Mouse (Mus musculus) megakaryocyte, embryonic 14.5 days (primary cell): ENCODE data around the gene Micu1. TPM values are rescaled to one million over a fixed set of nuclear protein-coding genes. Genes with fewer than 3 reads are reported as not detected.

Experiments used
- H3K27me3 ChIP-seq: replicated peaks from 2 replicates; pipeline ENCODE3; 2012; ENCODE audit warnings: inconsistent platforms
- H3K36me3 ChIP-seq: replicated peaks from 2 replicates; pipeline ENCODE3; 2012; ENCODE audit warnings: low read length, inconsistent platforms, mixed read lengths
- H3K4me1 ChIP-seq: 2 replicates; pipeline ENCODE4 v1.6.1; 2012; ENCODE audit warnings: inconsistent platforms
- H3K4me3 ChIP-seq: replicated peaks from 2 replicates; pipeline ENCODE3; 2012; ENCODE audit warnings: moderate library complexity, mild to moderate bottlenecking, inconsistent platforms
- H3K9me3 ChIP-seq: 2 replicates; pipeline ENCODE4 v1.6.1; 2012; ENCODE audit warnings: inconsistent platforms
- FLI1 ChIP-seq: IDR thresholded peaks from 2 replicates; pipeline ENCODE4 v1.6.1; 2012; ENCODE audit warnings: low read length, inconsistent platforms, mixed read lengths
- GATA1 ChIP-seq: IDR thresholded peaks from 3 replicates; pipeline ENCODE4 v1.6.1; 2012; ENCODE audit warnings: mixed read lengths, low read length, inconsistent platforms, borderline replicate concordance
- polyA plus RNA-seq: library from polyadenylated mRNA; stranded (reverse); fragments of >175 nt; gene quantifications from 2 replicates; pipeline ENCODE4 v1.2.3, GENCODE M21; 2012; ENCODE audit warnings: low replicate concordance; ENCODE audit not compliant: insufficient read depth

Gene Micu1
- polyA plus RNA-seq, 1 experiment, result 100 TPM

DNA sequence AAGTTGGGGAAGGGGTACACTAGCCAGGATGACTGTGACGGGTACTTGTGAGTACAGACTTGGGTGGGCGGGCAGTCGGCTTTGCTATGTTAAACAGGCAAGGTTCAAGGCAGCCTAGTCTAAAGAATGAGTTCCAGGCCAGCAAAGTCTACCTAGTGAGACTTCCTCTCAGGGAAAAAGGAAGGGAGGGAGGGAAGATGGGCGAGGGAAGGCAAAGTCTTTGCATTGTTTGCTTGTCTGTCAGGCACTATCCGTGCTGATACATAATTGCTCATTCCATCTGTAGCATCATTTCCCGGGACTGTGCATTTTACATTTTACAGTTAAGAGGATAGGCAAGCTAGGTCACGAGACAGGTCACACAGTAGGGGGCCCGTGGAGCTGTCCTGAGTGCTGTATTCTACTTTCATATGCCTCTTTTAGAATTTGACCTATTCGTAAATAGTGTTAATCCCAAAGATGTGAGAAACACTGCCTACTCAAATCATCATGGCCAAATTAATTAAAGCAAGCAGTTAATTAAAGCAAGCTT, 51.3 kb downstream of the Micu1 start:
- TF ChIP-seq GATA1 (no peak), FLI1 (no peak)
- H3K4me1 ChIP-seq, result peaks cover 44% of the 10 kb centered on the region
- H3K27me3 ChIP-seq, result no peaks in the 10 kb centered on the region
- no peak overlapping the region for H3K4me3 ChIP-seq
- H3K9me3 ChIP-seq, result no peaks in the 10 kb centered on the region
- peaks cover 98% of the 10 kb centered on the region for H3K36me3 ChIP-seq

DNA sequence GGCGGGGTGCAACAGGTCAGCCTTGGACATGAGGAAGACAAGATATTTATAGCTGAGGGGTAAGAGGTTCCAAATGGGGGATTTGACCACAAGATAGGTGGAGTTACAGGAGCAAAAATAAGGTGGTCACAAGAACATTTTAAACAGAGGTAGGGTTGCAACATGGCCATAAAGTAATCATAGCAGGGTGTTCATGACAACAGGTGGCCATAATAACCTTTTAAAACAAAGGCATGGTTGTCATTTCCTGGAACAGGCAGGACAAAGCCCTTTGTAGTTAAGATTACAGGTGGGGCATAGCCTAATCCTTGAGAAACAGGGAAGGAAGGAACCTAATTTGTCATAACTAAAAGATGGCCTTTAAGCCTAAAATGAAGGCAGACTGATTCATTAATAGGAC, 51.8 kb downstream of the Micu1 start:
- TF ChIP-seq FLI1 (no peak), GATA1 (no peak)
- no peaks in the 10 kb centered on the region for H3K9me3 ChIP-seq

DNA sequence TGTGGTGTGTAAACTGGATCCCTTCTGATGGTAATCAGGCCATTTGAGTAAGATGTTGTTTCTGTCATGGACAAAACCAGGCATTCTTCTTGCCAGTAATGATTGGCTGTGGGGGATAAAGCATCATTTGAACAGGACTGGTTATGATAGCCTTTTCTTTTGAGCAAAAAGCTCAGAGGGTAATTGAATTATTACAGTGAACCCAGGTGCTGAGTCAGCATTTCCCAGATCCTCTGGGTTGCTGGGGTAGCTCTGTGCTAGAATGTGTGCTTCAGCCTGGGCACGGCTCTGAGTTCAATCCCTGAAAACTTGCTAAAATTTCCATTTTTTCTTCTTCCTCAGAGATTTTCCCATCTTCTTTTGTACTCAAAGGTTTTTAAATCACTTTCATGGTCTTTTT, 52.6 kb downstream of the Micu1 start:
- no peak for TF ChIP-seq GATA1
- TF ChIP-seq FLI1, result no peak
- Histone ChIP-seq H3K9me3 (no peaks in the 10 kb centered on the region), H3K4me1 (peaks cover 31% of the 10 kb centered on the region), H3K36me3 (peaks cover 98% of the 10 kb centered on the region), H3K4me3 (no peak overlapping the region), H3K27me3 (no peaks in the 10 kb centered on the region)

More for the DNA sequence above, 51.8 kb downstream of the Micu1 start:
- Histone ChIP-seq H3K27me3 (no peaks in the 10 kb centered on the region), H3K4me3 (no peak overlapping the region), H3K4me1 (peaks cover 39% of the 10 kb centered on the region), H3K36me3 (peaks cover 98% of the 10 kb centered on the region)

DNA sequence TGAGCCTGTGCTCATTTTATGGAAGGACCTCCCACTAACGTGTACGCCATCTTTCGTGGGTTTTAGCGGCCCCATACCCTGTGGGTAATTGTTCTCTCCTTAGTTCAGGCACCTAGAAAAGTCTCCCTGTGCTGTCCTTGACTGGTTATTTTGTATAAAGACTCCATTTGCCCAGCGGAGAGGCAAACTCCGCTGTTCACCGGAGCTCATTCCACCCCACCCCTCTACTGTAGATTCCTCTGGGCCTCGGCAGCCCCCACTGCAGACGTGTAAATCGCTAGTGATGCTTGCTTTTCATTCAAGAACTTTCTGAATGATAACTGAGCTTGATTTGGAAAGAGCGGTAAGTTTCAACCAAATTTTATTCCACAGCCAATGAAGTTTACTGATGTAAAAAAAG, 53.4 kb downstream of the Micu1 start:
- H3K27me3 ChIP-seq, result no peaks in the 10 kb centered on the region
- no peaks in the 10 kb centered on the region for H3K9me3 ChIP-seq
- H3K36me3 ChIP-seq, result peaks cover 98% of the 10 kb centered on the region
- no peak for TF ChIP-seq GATA1
- no peak for TF ChIP-seq FLI1
- peaks cover 27% of the 10 kb centered on the region for H3K4me1 ChIP-seq
- no peak overlapping the region for H3K4me3 ChIP-seq

DNA sequence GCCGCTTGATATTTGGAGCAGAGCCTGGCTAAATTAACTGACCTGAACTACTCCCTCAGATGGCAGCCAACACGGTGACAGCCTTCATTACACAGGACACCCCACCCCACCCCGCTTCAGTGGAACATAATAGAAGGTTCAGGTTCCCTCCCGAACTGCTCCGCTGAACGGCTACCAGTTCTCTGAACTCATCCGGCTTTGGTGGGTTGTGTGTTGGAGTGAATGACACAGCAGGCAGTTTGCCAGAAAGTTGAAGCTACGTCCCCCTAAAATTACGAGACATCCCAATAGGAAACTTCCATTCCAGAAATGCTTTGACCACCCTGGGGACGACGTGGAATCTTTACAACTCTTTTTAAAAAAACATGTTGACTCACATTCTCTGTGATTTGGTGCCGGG, 53.8 kb downstream of the Micu1 start:
- Histone ChIP-seq H3K4me1 (peaks cover 27% of the 10 kb centered on the region), H3K36me3 (peaks cover 98% of the 10 kb centered on the region), H3K27me3 (no peaks in the 10 kb centered on the region), H3K4me3 (no peak overlapping the region), H3K9me3 (no peaks in the 10 kb centered on the region)
- TF ChIP-seq GATA1 (no peak), FLI1 (no peak)

DNA sequence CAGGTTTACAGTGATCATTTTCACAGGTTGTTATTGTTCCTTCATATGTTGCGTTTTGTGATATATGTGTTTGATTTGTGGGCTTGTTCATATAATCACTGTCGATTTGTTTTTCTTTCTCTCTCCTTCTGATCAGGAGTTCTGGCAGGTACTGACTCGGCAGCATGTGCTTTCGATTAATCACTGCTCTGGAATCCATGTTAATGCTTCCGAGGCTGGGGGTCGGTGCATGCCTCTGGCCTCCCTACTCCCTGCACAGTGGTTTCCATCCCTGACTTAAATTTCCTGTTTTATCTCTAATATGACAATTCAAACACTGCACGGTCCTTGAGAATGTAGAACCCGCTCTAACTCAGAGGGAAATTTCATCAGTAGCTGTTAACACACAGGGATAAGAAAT, 54.3 kb downstream of the Micu1 start:
- Histone ChIP-seq H3K4me3 (no peak overlapping the region), H3K9me3 (no peaks in the 10 kb centered on the region), H3K4me1 (peaks cover 25% of the 10 kb centered on the region), H3K36me3 (peaks cover 98% of the 10 kb centered on the region), H3K27me3 (no peaks in the 10 kb centered on the region)
- TF ChIP-seq GATA1, result no peak
- no peak for TF ChIP-seq FLI1

DNA sequence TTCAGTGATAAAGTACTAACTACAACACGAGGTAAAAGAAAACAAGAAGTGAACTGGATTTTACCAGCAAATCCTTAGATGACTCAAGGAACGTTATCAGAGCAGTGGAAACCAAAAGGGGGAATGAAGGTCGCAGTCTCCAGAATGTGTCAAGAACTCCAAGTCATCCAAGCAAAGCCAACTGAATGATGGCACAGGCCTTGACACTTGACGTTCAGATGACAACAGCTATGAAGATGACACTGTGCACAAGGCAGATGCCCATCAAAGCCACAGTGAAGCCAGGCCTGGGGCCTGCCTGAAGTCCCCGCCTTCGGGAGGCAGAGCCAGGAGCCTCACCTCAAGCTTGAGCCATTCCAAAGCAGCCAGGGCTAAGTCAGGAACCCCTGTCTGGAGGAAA, 62.5 kb downstream of the Micu1 start:
- H3K4me3 ChIP-seq, result no peak overlapping the region
- no peaks in the 10 kb centered on the region for H3K9me3 ChIP-seq
- TF ChIP-seq FLI1 (no peak), GATA1 (no peak)
- peaks cover 100% of the 10 kb centered on the region for H3K36me3 ChIP-seq
- no peaks in the 10 kb centered on the region for H3K27me3 ChIP-seq
- 0 out of 2 replicates have a peak, but pooled peaks cover 10% of the 10 kb centered on the region for H3K4me1 ChIP-seq

GRCm38 (mm10) chr10:59768369-59769079, 66.2 kb downstream of the Micu1 start:
- H3K4me1 ChIP-seq, result 0 out of 2 replicates have a peak, but pooled peaks cover 10% of the 10 kb centered on the region
- no peak overlapping the region for H3K4me3 ChIP-seq

DNA sequence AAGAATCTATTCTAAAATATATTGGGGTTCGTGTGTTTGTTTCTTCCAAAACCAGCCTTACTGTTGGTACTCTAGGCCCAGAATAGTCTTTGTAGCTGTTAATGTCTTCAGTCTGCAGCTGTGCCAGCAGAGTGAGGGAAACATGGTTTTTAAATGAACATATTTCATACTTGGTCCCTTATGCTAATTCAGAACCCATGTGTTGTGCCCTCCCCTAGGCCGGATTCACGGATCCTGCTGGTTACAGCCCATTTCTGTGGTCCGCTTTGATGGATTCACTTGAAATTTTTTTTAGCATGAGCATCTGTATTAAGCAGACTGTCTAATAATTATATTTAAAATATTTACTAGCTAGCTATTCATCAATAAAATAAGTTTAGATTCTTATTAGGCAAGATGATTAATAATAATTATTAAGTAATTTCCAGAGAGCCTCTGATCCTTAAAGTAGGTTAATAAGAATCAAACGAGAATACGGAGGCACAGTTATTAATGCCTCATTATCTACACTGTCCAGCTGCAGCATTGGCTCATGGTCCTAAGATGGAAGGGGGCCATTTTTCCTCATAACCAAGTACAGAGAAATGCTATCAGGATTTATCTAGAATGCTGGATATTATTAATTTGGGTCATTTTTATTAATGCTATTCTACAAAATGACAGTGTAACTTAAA, 69.2 kb downstream of the Micu1 start:
- Histone ChIP-seq H3K9me3 (no peaks in the 10 kb centered on the region), H3K36me3 (peaks cover 97% of the 10 kb centered on the region), H3K4me1 (no peaks in the 10 kb centered on the region), H3K27me3 (no peaks in the 10 kb centered on the region), H3K4me3 (no peak overlapping the region)
- TF ChIP-seq GATA1 (no peak), FLI1 (no peak)

More at GRCm38 (mm10) chr10:59768369-59769079, 66.2 kb downstream of the Micu1 start:
- peaks cover 98% of the 10 kb centered on the region for H3K36me3 ChIP-seq
- no peaks in the 10 kb centered on the region for H3K27me3 ChIP-seq
- H3K9me3 ChIP-seq, result no peaks in the 10 kb centered on the region
- TF ChIP-seq GATA1, result no peak
- TF ChIP-seq FLI1, result no peak

- H3K4me1 ChIP-seq, result peaks cover under 1% of the 10 kb centered on the region; the same call in 1 of the 2 replicates
- H3K27me3 ChIP-seq, result no peaks in the 10 kb centered on the region
- no peak for TF ChIP-seq FLI1
- TF ChIP-seq GATA1, result no peak
- no peaks in the 10 kb centered on the region for H3K9me3 ChIP-seq
- H3K4me3 ChIP-seq, result no peak overlapping the region
- H3K36me3 ChIP-seq, result peaks cover 97% of the 10 kb centered on the region
These were observed 69.7 kb downstream of the Micu1 start for GRCm38 (mm10) chr10:59772049-59772397.
